Mouse (Mus musculus) limb, embryonic 13.5 days (tissue): ENCODE results near the gene Ypel2. TPM values are rescaled to one million over a fixed set of nuclear protein-coding genes. Genes with fewer than 3 reads are reported as not detected.

ENCODE experiments used
- ATAC-seq: fragments of 200-750 bp; cut with Nextera tagmentation; 2 replicates; pipeline ENCODE4 v1.8.0; 2017; ENCODE audit warnings: low read depth, moderate number of reproducible peaks, moderate TSS enrichment; ENCODE audit not compliant: low FRiP score
- H3K27ac ChIP-seq: fragments of 300-500 bp; sonication (generic); 2 replicates; pipeline ENCODE4 v1.5.1; 2015; ENCODE audit warnings: inconsistent platforms, mild to moderate bottlenecking, moderate library complexity
- H3K27me3 ChIP-seq: fragments of 300-500 bp; sonication (generic); 2 replicates; pipeline ENCODE4 v1.6.1; 2015; ENCODE audit warnings: mild to moderate bottlenecking, inconsistent platforms
- H3K36me3 ChIP-seq: fragments of 300-500 bp; sonication (generic); 2 replicates; pipeline ENCODE4 v1.6.1; 2015; ENCODE audit warnings: inconsistent platforms, mild to moderate bottlenecking, moderate library complexity
- H3K4me1 ChIP-seq: fragments of 300-500 bp; sonication (generic); 2 replicates; pipeline ENCODE4 v1.6.1; 2015; ENCODE audit warnings: inconsistent platforms
- H3K4me2 ChIP-seq: fragments of 300-500 bp; sonication (generic); replicated peaks from 2 replicates; pipeline ENCODE4 v1.6.1; 2015; ENCODE audit warnings: inconsistent platforms, mild to moderate bottlenecking, moderate library complexity
- H3K4me3 ChIP-seq: fragments of 300-500 bp; sonication (generic); 2 replicates; pipeline ENCODE4 v1.5.1; 2015; ENCODE audit warnings: moderate library complexity, mild to moderate bottlenecking, inconsistent platforms
- H3K9ac ChIP-seq: fragments of 300-500 bp; sonication (generic); 2 replicates; pipeline ENCODE4 v1.6.1; 2015; ENCODE audit warnings: mild to moderate bottlenecking, inconsistent platforms
- H3K9me3 ChIP-seq: fragments of 300-500 bp; sonication (generic); 2 replicates; pipeline ENCODE4 v1.6.1; 2016; ENCODE audit warnings: inconsistent platforms
- WGBS: fragments of 180-500 bp; shearing (Covaris S2); methylation state at CpG from one replicate; pipeline ENCODE4 v1.1.7; 2015; 5-methylcytosine and 5-hydroxymethylcytosine counted together
- polyA plus RNA-seq: library from polyadenylated mRNA; unstranded; fragments of >200 nt; fragmentation: Nextera tagmentation; extraction: Ambion mirVana; gene quantifications from 2 replicates; pipeline ENCODE4 v1.2.1, GENCODE M21; 2015

Gene Ypel2
- polyA plus RNA-seq, 1 experiment from 2014 or later = 11.6 TPM

DNA sequence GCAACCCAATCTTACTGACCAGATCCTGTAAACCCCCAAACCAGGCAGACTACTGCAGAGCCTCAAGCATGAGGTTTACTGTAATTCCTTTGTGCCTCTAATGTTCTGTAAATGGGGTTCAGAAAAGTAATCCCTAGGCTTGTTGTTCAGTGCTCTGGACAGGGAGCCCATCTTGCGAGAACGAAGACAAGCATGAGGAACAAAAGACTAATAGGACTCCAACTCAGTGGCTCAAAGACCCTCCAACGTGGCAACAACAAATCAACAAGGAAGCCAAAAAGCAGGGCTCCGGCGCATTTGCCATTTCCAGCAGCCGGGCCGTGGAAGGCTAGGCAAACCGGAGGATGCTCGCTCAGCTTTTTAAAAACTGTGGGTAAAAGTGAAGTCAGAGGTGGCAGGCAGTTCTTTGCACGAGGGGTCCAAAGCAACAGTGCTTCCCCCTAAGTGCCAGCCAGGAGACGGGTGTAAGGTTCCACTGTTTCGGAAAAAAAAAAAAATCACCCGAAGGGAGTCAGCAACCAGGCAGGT, 982 bp downstream of the Ypel2 start:
- H3K27ac ChIP-seq = peak overlapping the region; percentile 91; the same call in 1 of the 2 replicates
- peak overlapping the region; percentile 85 for H3K4me2 ChIP-seq
- peaks cover 44% of the 10 kb centered on the region for H3K4me1 ChIP-seq
- H3K9me3 ChIP-seq = no peaks in the 10 kb centered on the region
- H3K27me3 ChIP-seq = no peaks in the 10 kb centered on the region
- no peak for ATAC-seq
- no peaks in the 10 kb centered on the region for H3K36me3 ChIP-seq
- H3K4me3 ChIP-seq = peak overlapping the region; percentile 98
- H3K9ac ChIP-seq = peak overlapping the region; percentile 88
- 1% methylated on average over 13 of the region's 13 CpGs for WGBS

DNA sequence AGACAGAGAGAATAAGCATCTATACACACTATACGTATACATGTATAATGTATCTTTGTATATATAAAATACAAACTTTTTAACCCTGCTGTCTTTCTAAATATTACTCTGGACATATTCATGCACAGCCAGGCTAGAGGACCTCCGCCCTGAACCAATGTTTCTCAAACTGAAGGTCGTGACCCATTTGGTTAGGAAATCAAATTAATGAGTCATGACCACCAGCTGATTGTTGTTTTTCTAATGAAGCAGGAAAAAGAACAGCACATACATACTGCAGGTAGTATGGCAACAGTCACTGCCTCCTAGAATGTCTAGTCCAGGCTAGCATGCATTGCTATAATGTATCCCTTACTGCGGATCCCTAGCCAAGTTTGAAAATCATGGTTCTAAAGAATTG, 2.3 kb downstream of the Ypel2 start:
- ATAC-seq = no peak
- Histone ChIP-seq H3K9ac (no peak overlapping the region), H3K36me3 (no peaks in the 10 kb centered on the region), H3K4me1 (peaks cover 44% of the 10 kb centered on the region), H3K4me3 (0 out of 2 replicates have a peak overlapping the region, but pooled peaks have one; percentile 98), H3K27ac (no peak overlapping the region), H3K9me3 (no peaks in the 10 kb centered on the region), H3K27me3 (no peaks in the 10 kb centered on the region), H3K4me2 (peak overlapping the region; percentile 85)
- 89% methylated on average over 4 of the region's 4 CpGs for WGBS

GRCm38 (mm10) chr11:86990309-86990708, 3.2 kb downstream of the Ypel2 start:
- 0 out of 2 replicates have a peak overlapping the region, but pooled peaks have one; percentile 21 for H3K9ac ChIP-seq
- no peaks in the 10 kb centered on the region for H3K9me3 ChIP-seq
- 61% methylated on average over 3 of the region's 3 CpGs for WGBS
- H3K27ac ChIP-seq = no peak overlapping the region
- H3K36me3 ChIP-seq = no peaks in the 10 kb centered on the region
- ATAC-seq = no peak
- peaks cover 44% of the 10 kb centered on the region for H3K4me1 ChIP-seq
- no peak overlapping the region for H3K4me3 ChIP-seq
- peak overlapping the region; percentile 39 for H3K4me2 ChIP-seq
- H3K27me3 ChIP-seq = no peaks in the 10 kb centered on the region

- ATAC-seq = no peak
- Histone ChIP-seq H3K27me3 (no peaks in the 10 kb centered on the region), H3K27ac (no peak overlapping the region), H3K4me2 (no peak overlapping the region), H3K4me3 (no peak overlapping the region), H3K4me1 (peaks cover 39% of the 10 kb centered on the region), H3K36me3 (no peaks in the 10 kb centered on the region), H3K9ac (no peak overlapping the region), H3K9me3 (no peaks in the 10 kb centered on the region)
- WGBS = 74% methylated on average over 3 of the region's 3 CpGs
Measured at GRCm38 (mm10) chr11:86984990-86985389, 8.5 kb downstream of the Ypel2 start.

GRCm38 (mm10) chr11:86983056-86983455, 10.5 kb downstream of the Ypel2 start:
- WGBS = 58% methylated on average over 6 of the region's 6 CpGs
- H3K9me3 ChIP-seq = no peaks in the 10 kb centered on the region

DNA sequence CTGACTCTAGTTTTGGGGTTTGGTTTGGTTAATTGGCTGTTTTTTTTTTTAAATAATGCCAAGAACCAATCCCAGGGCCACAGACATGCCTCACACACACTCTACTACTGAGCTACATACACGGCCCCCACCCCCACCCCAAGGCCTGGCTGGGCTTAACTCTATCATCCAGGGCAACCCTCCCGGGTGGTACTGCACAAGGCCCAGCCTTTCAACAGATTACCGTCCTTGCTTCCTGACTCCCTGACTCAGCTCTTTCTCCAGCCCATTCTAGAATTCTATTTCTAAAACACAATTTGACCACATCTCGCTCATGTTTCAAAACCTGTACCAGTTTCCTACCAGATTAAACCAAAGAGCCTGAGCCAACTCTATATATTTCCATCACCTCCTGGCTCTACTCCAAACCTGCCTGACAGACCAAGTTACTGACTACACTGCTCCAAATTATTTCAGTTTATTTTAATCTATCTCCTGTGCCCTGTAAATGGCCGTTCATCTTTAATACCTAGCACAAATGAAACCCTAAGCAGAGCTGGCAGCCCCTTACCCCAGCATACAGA, 12.2 kb downstream of the Ypel2 start:
- Histone ChIP-seq H3K4me3 (no peak overlapping the region), H3K9ac (no peak overlapping the region), H3K36me3 (peaks cover 9% of the 10 kb centered on the region), H3K4me2 (no peak overlapping the region), H3K27me3 (no peaks in the 10 kb centered on the region), H3K4me1 (peaks cover 33% of the 10 kb centered on the region), H3K27ac (peak overlapping the region; percentile 55; the same call in 1 of the 2 replicates), H3K9me3 (no peaks in the 10 kb centered on the region)
- WGBS = 54% methylated on average over 5 of the region's 5 CpGs
- peak; percentile 44; the same call in 1 of the 2 replicates for ATAC-seq

More at GRCm38 (mm10) chr11:86983056-86983455, 10.5 kb downstream of the Ypel2 start:
- Histone ChIP-seq H3K4me1 (peaks cover 36% of the 10 kb centered on the region), H3K36me3 (no peaks in the 10 kb centered on the region; the same call in 1 of the 2 replicates), H3K9ac (no peak overlapping the region), H3K27me3 (no peaks in the 10 kb centered on the region), H3K4me3 (no peak overlapping the region), H3K27ac (peak overlapping the region; percentile 28; the same call in 1 of the 2 replicates), H3K4me2 (no peak overlapping the region)
- no peak for ATAC-seq

DNA sequence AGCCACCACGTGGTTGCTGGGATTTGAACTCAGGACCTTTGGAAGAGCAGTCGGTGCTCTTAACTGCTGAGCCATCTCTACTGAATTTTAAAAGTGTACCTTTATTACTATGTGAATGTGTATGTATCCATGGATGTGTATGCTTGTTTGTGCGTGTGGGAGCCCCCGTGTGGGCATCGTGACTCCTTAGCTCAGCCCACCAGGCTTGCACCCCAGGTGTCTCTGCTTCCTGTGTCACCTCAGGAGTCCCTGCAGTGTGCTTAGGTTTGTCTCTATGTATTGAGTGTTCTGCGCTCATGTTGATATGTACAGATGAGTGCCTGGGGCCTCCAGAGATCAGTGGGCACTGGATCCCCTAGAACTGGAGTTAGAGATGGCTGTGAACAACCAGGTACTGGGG, 13.0 kb downstream of the Ypel2 start:
- 89% methylated on average over 6 of the region's 6 CpGs for WGBS
- Histone ChIP-seq H3K27me3 (no peaks in the 10 kb centered on the region), H3K9ac (no peak overlapping the region), H3K36me3 (peaks cover 9% of the 10 kb centered on the region), H3K4me2 (no peak overlapping the region), H3K27ac (peak overlapping the region; percentile 55; the same call in 1 of the 2 replicates), H3K4me1 (peaks cover 41% of the 10 kb centered on the region), H3K4me3 (no peak overlapping the region), H3K9me3 (no peaks in the 10 kb centered on the region)
- no peak for ATAC-seq

GRCm38 (mm10) chr11:86979799-86980198, 13.7 kb downstream of the Ypel2 start:
- H3K9ac ChIP-seq = no peak overlapping the region
- no peak for ATAC-seq
- WGBS = 79% methylated on average over 7 of the region's 7 CpGs
- no peaks in the 10 kb centered on the region for H3K9me3 ChIP-seq
- H3K27me3 ChIP-seq = no peaks in the 10 kb centered on the region
- H3K4me1 ChIP-seq = peaks cover 48% of the 10 kb centered on the region
- no peak overlapping the region for H3K4me2 ChIP-seq
- no peak overlapping the region for H3K4me3 ChIP-seq
- 0 out of 2 replicates have a peak overlapping the region, but pooled peaks have one; percentile 10 for H3K27ac ChIP-seq
- H3K36me3 ChIP-seq = peaks cover 9% of the 10 kb centered on the region

GRCm38 (mm10) chr11:86977242-86977641, 16.3 kb downstream of the Ypel2 start:
- Histone ChIP-seq H3K4me1 (peaks cover 64% of the 10 kb centered on the region), H3K9me3 (no peaks in the 10 kb centered on the region), H3K27ac (no peak overlapping the region), H3K9ac (no peak overlapping the region), H3K4me2 (no peak overlapping the region), H3K27me3 (no peaks in the 10 kb centered on the region), H3K36me3 (peaks cover 16% of the 10 kb centered on the region), H3K4me3 (no peak overlapping the region)
- WGBS = 94% methylated on average over 5 of the region's 5 CpGs
- ATAC-seq = no peak

DNA sequence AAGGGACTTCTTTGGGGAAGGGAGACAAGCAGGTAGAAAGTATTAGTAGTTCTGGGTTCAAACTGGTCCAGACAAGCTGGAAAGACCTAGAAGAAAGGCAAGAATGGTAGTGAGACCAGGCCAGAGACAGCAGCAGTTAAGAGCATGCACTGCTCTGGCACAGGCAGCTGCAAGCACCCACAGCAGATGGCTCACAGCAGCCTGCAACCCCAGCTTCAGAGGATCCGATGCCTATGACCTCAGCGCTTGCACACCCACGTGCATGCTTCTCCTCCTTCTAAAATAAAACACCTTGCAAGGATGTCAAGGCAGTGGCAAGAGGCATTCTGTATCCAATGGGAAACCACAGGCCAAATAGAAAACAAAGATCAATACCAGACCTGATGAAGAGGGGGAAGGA, 19.1 kb downstream of the Ypel2 start:
- Histone ChIP-seq H3K4me1 (peaks cover 69% of the 10 kb centered on the region), H3K36me3 (peaks cover 32% of the 10 kb centered on the region), H3K4me2 (no peak overlapping the region), H3K27me3 (no peaks in the 10 kb centered on the region), H3K9ac (no peak overlapping the region), H3K4me3 (no peak overlapping the region), H3K9me3 (no peaks in the 10 kb centered on the region), H3K27ac (peak overlapping the region; percentile 52; the same call in 1 of the 2 replicates)
- 66% methylated on average over 3 of the region's 3 CpGs for WGBS
- ATAC-seq = no peak

- Histone ChIP-seq H3K9ac (0 out of 2 replicates have a peak overlapping the region, but pooled peaks have one; percentile 35), H3K4me2 (no peak overlapping the region), H3K4me3 (no peak overlapping the region), H3K9me3 (no peaks in the 10 kb centered on the region), H3K36me3 (peaks cover 32% of the 10 kb centered on the region), H3K4me1 (peaks cover 80% of the 10 kb centered on the region), H3K27me3 (no peaks in the 10 kb centered on the region), H3K27ac (peak overlapping the region; percentile 52; the same call in 1 of the 2 replicates)
- 49% methylated on average over 5 of the region's 5 CpGs for WGBS
- ATAC-seq = no peak
Measured at GRCm38 (mm10) chr11:86973255-86973654, 20.3 kb downstream of the Ypel2 start.

DNA sequence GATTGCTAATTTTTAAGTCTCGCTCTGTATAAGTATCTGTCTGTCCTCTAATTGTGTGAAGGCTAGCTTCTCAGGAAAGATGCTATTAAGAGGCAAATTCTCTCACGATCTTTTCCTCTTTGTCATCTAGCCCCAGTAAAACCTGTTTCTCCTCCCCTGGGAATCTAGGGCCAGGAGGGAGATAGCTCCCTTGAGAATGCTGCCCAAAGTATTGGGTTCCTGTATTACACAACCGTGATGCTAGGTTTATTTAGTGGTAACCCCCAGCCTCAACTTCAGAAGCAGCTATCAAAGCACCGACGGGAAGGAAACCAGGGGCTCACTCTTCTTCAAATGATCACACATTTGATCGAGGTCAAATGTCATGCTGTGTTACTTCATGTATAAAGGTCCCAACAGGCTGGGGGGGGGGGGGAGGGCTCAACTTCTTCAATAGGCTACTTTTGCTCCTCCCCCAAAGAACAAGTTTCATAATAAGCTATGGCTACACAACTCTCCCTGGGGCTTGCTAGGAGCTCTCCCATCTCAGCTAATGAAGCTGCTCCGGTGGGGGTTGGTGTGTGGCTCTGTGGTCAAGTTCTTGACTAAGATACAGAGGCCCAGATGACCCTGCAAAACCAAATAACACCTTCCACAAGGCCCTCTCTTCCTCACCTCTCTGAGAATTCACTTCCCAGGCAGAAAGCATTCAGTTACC, 22.3 kb downstream of the Ypel2 start:
- peaks cover 89% of the 10 kb centered on the region for H3K4me1 ChIP-seq
- H3K27me3 ChIP-seq = no peaks in the 10 kb centered on the region
- H3K4me3 ChIP-seq = no peak overlapping the region
- no peak overlapping the region for H3K4me2 ChIP-seq
- H3K9me3 ChIP-seq = no peaks in the 10 kb centered on the region
- no peak overlapping the region for H3K9ac ChIP-seq
- H3K27ac ChIP-seq = peak overlapping the region; percentile 97; the same call in 1 of the 2 replicates
- H3K36me3 ChIP-seq = peaks cover 27% of the 10 kb centered on the region
- no peak for ATAC-seq
- WGBS = 60% methylated on average over 7 of the region's 7 CpGs
